Mouse (Mus musculus): ENCODE results near the gene Gpr155. TPM values are rescaled to one million over a fixed set of nuclear protein-coding genes. Genes with fewer than 3 reads are reported as not detected.

The Gpr155 gene
- polyA plus RNA-seq, 1 experiment from 2014 or later: 3.5 TPM

- no peak for DNase-seq (ENCODE audit: low spot score)
Observed at GRCm38 (mm10) chr2:73302722-73303121, 83.7 kb downstream of the Gpr155 start.

GRCm38 (mm10) chr2:73301979-73302378, 84.4 kb downstream of the Gpr155 start:
- H3K27me3 ChIP-seq (ENCODE audit: insufficient read depth, poor library complexity, severe bottlenecking): no peaks in the 10 kb centered on the region
- 51% methylated on average over 1 of the region's 1 CpGs for WGBS
- no peak overlapping the region for H3K27ac ChIP-seq
- no peak for DNase-seq (ENCODE audit: low spot score)
- no peaks in the 10 kb centered on the region for H3K4me1 ChIP-seq
- peaks cover 50% of the 10 kb centered on the region for H3K36me3 ChIP-seq
- H3K4me3 ChIP-seq: no peak overlapping the region
- H3K9me3 ChIP-seq: no peaks in the 10 kb centered on the region

More at GRCm38 (mm10) chr2:73302722-73303121, 83.7 kb downstream of the Gpr155 start:
- WGBS: 89% methylated on average over 9 of the region's 9 CpGs
- H3K4me3 ChIP-seq: no peak overlapping the region
- H3K36me3 ChIP-seq: peaks cover 57% of the 10 kb centered on the region
- no peaks in the 10 kb centered on the region for H3K9me3 ChIP-seq
- H3K27me3 ChIP-seq (ENCODE audit: insufficient read depth, poor library complexity, severe bottlenecking): no peaks in the 10 kb centered on the region
- no peaks in the 10 kb centered on the region for H3K4me1 ChIP-seq
- H3K27ac ChIP-seq: no peak overlapping the region

GRCm38 (mm10) chr2:73298841-73299240, 87.5 kb downstream of the Gpr155 start:
- Histone ChIP-seq H3K27me3 (ENCODE audit: insufficient read depth, poor library complexity, severe bottlenecking) (no peaks in the 10 kb centered on the region), H3K36me3 (peaks cover 28% of the 10 kb centered on the region), H3K27ac (no peak overlapping the region), H3K4me3 (no peak overlapping the region), H3K9me3 (no peaks in the 10 kb centered on the region), H3K4me1 (no peaks in the 10 kb centered on the region)
- DNase-seq (ENCODE audit: low spot score): no peak
- WGBS: 81% methylated on average over 3 of the region's 3 CpGs

GRCm38 (mm10) chr2:73298154-73298553, 88.2 kb downstream of the Gpr155 start:
- 74% methylated on average over 7 of the region's 7 CpGs for WGBS
- Histone ChIP-seq H3K9me3 (no peaks in the 10 kb centered on the region), H3K36me3 (peaks cover 27% of the 10 kb centered on the region), H3K27ac (no peak overlapping the region), H3K27me3 (ENCODE audit: insufficient read depth, poor library complexity, severe bottlenecking) (no peaks in the 10 kb centered on the region), H3K4me3 (no peak overlapping the region), H3K4me1 (no peaks in the 10 kb centered on the region)
- no peak for DNase-seq (ENCODE audit: low spot score)

GRCm38 (mm10) chr2:73295023-73295422, 91.3 kb downstream of the Gpr155 start:
- peaks cover 26% of the 10 kb centered on the region for H3K36me3 ChIP-seq
- no peak overlapping the region for H3K27ac ChIP-seq
- DNase-seq (ENCODE audit: low spot score): no peak
- no peaks in the 10 kb centered on the region for H3K27me3 ChIP-seq (ENCODE audit: insufficient read depth, poor library complexity, severe bottlenecking)
- WGBS: 70% methylated on average over 7 of the region's 7 CpGs
- no peaks in the 10 kb centered on the region for H3K4me1 ChIP-seq
- H3K9me3 ChIP-seq: no peaks in the 10 kb centered on the region
- H3K4me3 ChIP-seq: no peak overlapping the region

Other genes starting within 250 kb of the Gpr155 start
- gene Ola1, start 167.6 kb downstream of the Gpr155 start, polyA plus RNA-seq (2016; fragmentation: Nextera tagmentation; extraction: Ambion mirVana): 73.2 and 80.8 TPM in 2 replicates
- not detected in 2 replicates for gene Sp9, start 114.6 kb downstream of the Gpr155 start, polyA plus RNA-seq (2016; fragmentation: Nextera tagmentation; extraction: Ambion mirVana)
- gene Scrn3, start 74.0 kb downstream of the Gpr155 start, polyA plus RNA-seq (2016; fragmentation: Nextera tagmentation; extraction: Ambion mirVana): 15.1 and 16.6 TPM in 2 replicates
- 9.7 and 12.0 TPM in 2 replicates for gene Cir1, start 73.9 kb downstream of the Gpr155 start, polyA plus RNA-seq (2016; fragmentation: Nextera tagmentation; extraction: Ambion mirVana)
- gene Wipf1, start 143.2 kb upstream of the Gpr155 start, polyA plus RNA-seq (2016; fragmentation: Nextera tagmentation; extraction: Ambion mirVana): 6.8 and 7.8 TPM in 2 replicates
- gene Chrna1, start 193.8 kb upstream of the Gpr155 start, polyA plus RNA-seq (2016; fragmentation: Nextera tagmentation; extraction: Ambion mirVana): 0.16 and 0.45 TPM in 2 replicates

Data from heart, embryonic 10.5 days (tissue).